Mouse (Mus musculus) olfactory bulb, adult 2 months (tissue): Measurements from ENCODE around the gene Tex264. TPM values are rescaled to one million over a fixed set of nuclear protein-coding genes. Genes with fewer than 3 reads are reported as not detected.
A peak's percentile ranks its signal among the peaks of the same experiment; 100 is the strongest.
"Not testable (repeated sequence)": the region's sequence is repeated elsewhere in the genome, so short reads cannot be mapped to it uniquely, and the experiment has no call there.

Experiments used
- H3K27ac ChIP-seq: fragments of 200-500 bp; 2 replicates; pipeline ENCODE4 v1.5.1; 2012; ENCODE audit warnings: low read depth, low read length; ENCODE audit not compliant: insufficient read depth
- H3K4me1 ChIP-seq: fragments of 200-500 bp; 2 replicates; pipeline ENCODE4 v1.6.1; 2012; ENCODE audit warnings: low read length; ENCODE audit not compliant: control insufficient read depth, insufficient read depth
- H3K4me3 ChIP-seq: fragments of 200-500 bp; 2 replicates; pipeline ENCODE4 v1.5.1; 2012; ENCODE audit warnings: mild to moderate bottlenecking, low read depth, low read length, moderate library complexity; ENCODE audit not compliant: insufficient read depth
- CTCF ChIP-seq: fragments of 200-500 bp; IDR thresholded peaks from 2 replicates; pipeline ENCODE4 v1.5.1; 2012; ENCODE audit warnings: low read depth, mild to moderate bottlenecking, low read length, moderate library complexity; ENCODE audit not compliant: insufficient read depth
- POLR2A ChIP-seq: fragments of 200-500 bp; IDR thresholded peaks from 2 replicates; pipeline ENCODE4 v1.6.1; 2012; ENCODE audit warnings: mild to moderate bottlenecking, low read depth, low read length, moderate library complexity; ENCODE audit not compliant: insufficient read depth
- WGBS: fragments of 180-500 bp; shearing (Covaris S2); methylation state at CpG from one replicate; pipeline ENCODE4 v1.1.7; 2018; 5-methylcytosine and 5-hydroxymethylcytosine counted together
- polyA plus RNA-seq: library from polyadenylated mRNA; stranded (reverse); fragments of >200 nt; gene quantifications from 2 replicates; pipeline ENCODE4 v1.2.4, GENCODE M21; 2012; ENCODE audit warnings: low replicate concordance; ENCODE audit not compliant: missing spikeins, insufficient read depth, insufficient read length

Tex264 gene
- polyA plus RNA-seq, 1 experiment = not detected

DNA sequence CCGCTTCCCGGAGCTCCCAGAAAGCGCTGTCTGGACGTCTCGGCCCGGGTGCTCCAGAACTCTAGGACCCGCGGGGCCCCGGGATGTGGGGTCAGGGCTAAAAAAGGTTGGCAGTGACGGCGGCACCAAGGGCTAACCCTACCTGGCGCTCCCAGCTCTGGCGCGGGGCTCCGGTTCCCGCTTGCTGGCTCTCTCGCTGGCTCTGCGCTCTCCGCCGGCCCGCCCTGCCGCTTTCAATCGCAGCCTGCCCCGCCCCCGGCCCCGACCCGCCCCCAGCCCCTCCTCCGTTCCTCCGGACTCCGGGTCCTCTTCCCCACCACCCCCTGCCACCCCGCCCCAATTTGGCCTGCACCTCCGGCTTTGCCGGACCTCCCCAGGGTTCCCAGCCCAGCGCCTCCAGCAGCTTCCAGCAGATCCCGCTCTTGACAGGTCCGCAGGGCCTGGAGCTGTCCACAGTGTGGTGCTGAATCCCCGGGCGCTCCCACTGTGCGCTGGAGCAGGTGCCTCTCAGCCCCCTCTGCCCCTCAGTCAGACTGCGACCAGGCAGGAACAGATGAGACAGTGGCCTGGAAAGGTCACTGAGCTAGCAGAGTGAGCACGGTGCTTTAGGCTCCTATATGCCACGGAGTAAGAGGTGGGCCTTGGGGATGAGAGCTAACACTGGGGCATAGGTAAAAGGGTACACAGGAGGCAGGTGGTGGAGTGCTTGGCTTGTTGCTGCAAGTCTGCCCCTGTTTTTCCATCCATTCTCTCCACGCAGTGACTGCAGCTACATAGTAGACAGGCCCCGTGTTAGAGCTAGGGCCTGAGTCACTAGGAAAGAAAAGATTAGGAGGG lies 29.6 kb downstream of the Tex264 start, which contains the start of gene Grm2:
Grm2 (minus strand) TSS at position 199 of the 837 bp plus-strand sequence.
- TF ChIP-seq POLR2A = peak; percentile 51; the same call in 1 of the 2 replicates
- no peak for TF ChIP-seq CTCF
- H3K4me1 ChIP-seq = peaks cover 39% of the 10 kb centered on the region
- H3K27ac ChIP-seq = peak within 1 kb of the TSS; percentile 89
- peak within 1 kb of the TSS; percentile 70 for H3K4me3 ChIP-seq
- 1% methylated on average over 44 of the region's 44 CpGs for WGBS

DNA sequence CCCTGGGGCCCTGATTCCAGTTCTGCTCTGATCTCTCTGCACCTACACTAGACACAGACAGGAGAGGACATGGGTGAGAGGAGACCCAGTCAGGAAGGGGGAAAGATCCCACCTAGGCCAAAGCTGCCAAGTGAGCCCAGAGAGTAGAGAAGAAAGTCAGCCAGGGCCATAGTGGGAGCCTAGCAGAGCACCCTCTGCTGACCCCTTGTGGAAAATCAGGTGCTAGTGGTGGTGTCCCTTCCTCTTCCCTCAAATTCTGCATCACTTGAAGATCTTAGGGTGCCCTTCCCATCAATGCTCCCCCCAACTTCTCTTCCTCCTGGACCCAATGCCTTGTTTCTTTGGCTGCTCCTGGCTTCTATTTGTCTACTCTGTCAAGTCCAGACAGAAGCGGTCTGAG lies 33.0 kb downstream of the Tex264 start:
- H3K27ac ChIP-seq = no peak overlapping the region
- H3K4me3 ChIP-seq = peak overlapping the region; percentile 26
- peaks cover 41% of the 10 kb centered on the region for H3K4me1 ChIP-seq
- TF ChIP-seq POLR2A = no peak
- TF ChIP-seq CTCF = no peak
- 70% methylated on average over 1 of the region's 1 CpGs for WGBS

DNA sequence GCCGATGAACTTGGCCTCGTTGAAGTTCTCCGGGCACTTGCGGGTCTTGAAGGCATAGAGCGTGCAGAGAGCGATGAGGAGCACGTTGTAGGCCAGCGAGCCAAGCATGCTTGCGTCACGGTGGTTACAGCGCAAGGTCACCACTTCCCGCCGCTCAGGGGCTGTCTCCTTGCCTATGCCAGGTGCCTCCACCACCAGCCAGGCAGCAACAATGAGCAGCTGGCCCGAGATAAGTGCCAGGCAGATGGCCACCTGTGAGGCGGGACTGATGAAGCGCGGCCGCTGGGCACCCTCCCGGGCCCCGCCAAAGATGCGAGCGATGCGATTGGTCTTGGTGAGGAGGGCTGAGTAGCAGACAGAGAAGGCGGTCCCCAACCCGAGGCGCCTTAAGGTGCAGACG lies 38.5 kb downstream of the Tex264 start:
- Histone ChIP-seq H3K4me3 (peak overlapping the region; percentile 0; the same call in 1 of the 2 replicates), H3K27ac (no peak overlapping the region), H3K4me1 (peaks cover 38% of the 10 kb centered on the region)
- WGBS = 80% methylated on average over 27 of the region's 27 CpGs
- TF ChIP-seq POLR2A (no peak), CTCF (no peak)

DNA sequence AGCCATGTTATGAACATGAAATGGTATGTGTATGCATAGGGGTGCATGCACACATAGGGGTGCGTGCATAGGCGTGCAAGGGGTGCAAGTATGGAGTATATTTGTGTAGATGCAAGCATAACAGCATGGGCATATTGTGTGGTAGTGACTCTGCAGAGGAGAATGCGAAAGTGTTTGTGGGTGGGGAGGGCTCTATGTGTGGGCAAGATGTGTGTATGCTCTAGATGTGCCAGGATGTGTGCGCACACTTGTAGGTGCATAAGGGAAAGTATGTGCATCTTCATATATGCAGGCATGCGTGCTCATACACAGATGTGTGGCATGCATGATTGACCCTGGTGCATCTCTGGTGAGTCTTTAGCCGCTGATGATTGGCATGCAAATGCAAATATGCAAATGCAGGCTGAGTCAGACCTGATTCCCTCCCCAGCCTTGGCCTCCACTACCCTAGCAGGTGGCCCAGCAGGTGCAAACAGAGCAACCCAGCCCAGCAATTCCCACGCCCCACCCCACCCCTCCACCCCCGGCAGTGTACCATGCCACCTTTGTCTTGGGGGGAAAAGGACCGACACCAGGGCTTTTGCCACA lies 39.9 kb downstream of the Tex264 start:
- H3K4me1 ChIP-seq = peaks cover 33% of the 10 kb centered on the region
- H3K4me3 ChIP-seq = no peak overlapping the region
- 71% methylated on average over 9 of the region's 9 CpGs for WGBS
- no peak overlapping the region for H3K27ac ChIP-seq
- TF ChIP-seq POLR2A = no peak
- no peak for TF ChIP-seq CTCF

DNA sequence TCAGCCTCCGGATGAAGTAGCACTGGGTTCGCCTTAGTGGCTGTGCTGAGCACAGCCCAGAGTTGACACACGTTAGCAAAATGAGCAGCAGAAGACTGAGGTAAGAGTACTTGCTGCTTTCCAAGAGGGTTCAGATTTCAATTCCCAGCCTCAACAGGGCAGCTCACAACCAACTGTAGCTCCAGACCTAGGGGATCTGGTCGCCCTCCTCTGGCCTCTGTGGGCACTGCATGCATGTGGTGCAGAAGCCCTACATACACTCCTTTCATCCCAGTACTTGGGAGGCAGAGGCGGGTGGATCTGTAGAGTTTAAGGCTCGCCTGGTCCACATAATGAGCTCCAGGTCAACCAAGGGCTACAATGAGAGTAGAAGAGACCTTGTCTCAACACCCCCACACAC lies 41.9 kb downstream of the Tex264 start:
- Histone ChIP-seq H3K4me1 (peaks cover 26% of the 10 kb centered on the region), H3K27ac (no peak overlapping the region), H3K4me3 (no peak overlapping the region)
- 77% methylated on average over 6 of the region's 6 CpGs for WGBS
- TF ChIP-seq POLR2A = no peak
- TF ChIP-seq CTCF = peak; percentile 21; the same call in 1 of the 2 replicates

DNA sequence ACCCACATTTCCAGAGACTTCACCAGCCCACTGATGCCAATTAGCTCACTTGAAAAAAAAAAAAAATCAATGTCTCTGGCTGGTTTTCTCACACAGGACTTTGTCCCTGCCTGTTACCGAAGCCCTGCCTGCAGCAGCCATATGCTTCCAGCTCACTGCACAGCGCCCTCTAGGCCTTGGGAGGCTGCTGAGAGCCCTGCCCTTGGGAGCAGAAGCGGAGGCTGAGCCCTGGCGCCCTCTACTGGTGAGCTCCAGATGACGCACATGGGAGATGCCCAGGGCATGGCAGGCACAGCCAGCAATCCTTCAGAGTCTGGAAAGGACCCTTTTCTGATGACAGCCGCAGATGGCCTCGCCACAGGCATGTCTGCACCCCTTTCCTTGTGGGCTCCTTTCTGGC lies 42.6 kb downstream of the Tex264 start:
- TF ChIP-seq CTCF (peak; percentile 93), POLR2A (no peak)
- H3K27ac ChIP-seq = no peak overlapping the region
- H3K4me1 ChIP-seq = peaks cover 24% of the 10 kb centered on the region
- H3K4me3 ChIP-seq = no peak overlapping the region
- WGBS = 33% methylated on average over 7 of the region's 7 CpGs

DNA sequence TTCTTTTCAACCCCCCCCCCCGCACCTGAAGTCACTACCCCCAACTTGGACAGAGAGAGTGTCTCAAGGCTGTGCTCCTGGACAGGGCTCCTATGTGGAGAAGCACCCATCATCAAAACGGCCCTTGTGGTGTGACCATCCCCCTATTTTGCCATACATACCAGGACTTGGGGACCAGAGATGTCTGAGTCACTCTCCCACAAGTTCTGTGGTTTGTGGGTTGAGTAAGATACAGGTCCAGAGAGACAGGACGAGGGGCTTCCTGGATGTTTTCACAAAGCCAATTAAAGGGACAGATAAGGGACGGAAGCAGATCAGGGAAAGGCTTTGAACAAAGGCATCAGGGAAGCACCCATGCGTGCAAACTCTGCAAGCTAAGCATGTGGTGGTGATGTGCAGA lies 44.4 kb downstream of the Tex264 start:
- WGBS = 56% methylated on average over 5 of the region's 5 CpGs
- Histone ChIP-seq H3K27ac (no peak overlapping the region), H3K4me1 (peaks cover 13% of the 10 kb centered on the region), H3K4me3 (no peak overlapping the region)
- no peak for TF ChIP-seq POLR2A
- no peak for TF ChIP-seq CTCF

DNA sequence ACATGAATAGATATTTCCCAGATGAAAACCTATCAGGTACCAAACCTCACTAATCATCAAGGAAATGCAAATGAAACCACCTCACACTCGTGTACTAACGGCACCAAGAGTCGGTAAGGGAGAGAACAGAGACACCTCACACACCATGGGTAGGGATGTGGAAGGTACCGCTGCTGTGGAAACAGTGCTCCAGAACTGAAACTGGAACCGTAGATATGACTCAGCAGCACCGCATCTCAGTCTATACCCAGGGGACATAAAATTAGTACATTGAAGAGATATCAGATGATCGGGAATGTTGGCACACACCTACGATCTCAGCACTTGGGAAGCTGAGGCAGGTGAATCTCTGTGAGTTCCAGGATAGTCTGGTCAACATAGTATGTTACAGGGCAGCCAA lies 47.6 kb downstream of the Tex264 start:
- no peak overlapping the region for H3K4me3 ChIP-seq
- WGBS = 76% methylated on average over 8 of the region's 8 CpGs
- TF ChIP-seq POLR2A = no peak
- no peak for TF ChIP-seq CTCF
- no peak overlapping the region for H3K27ac ChIP-seq
- peaks cover 2% of the 10 kb centered on the region; the same call in 1 of the 2 replicates for H3K4me1 ChIP-seq

DNA sequence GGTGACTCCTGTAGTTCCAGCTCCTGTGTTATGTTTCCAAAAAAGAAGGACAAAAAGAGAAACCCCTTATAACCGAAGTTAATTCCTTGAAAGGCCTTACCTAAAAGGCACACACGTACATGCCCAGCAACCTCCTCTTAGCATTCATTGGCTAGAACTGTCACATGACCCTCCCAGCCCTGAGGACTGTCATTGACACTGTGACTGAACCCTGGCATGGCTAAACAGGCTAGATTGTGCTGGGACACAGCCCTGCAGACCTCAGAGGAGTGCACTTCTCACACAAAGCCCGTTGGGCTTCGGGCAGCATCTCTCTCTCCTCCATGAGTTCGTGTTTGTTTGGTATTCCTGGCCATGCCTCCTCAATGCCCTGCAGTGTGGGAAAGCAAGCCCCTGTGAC lies 53.5 kb downstream of the Tex264 start:
- 45% methylated on average over 5 of the region's 5 CpGs for WGBS
- H3K4me3 ChIP-seq = no peak overlapping the region
- H3K27ac ChIP-seq = no peak overlapping the region
- TF ChIP-seq POLR2A = no peak
- TF ChIP-seq CTCF = no peak
- H3K4me1 ChIP-seq = no peaks in the 10 kb centered on the region

DNA sequence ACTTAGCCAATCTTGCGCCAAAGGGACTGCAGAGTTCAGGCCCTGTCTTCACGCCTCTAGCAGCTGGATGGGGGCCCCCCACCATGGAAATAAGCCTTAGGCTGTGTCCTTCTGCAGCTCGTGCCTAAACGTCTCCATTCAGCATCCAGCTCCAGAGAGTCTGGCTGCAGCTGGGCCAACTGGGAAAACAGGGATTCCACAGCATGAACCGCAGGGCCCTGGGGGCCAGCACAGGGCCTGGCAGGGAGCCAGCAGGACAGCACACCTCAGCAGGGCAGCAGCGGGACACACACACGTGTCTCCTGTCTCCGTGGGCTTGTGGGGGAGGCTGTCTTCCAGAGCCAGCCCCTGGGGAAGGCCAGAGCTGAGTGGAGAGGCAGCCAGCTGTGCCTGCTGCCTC lies 57.9 kb downstream of the Tex264 start:
- not testable (repeated sequence) for H3K4me1 ChIP-seq, H3K27ac ChIP-seq, H3K4me3 ChIP-seq
- 27% methylated on average over 8 of the region's 8 CpGs for WGBS
